ENCODE assay signal across 8 mouse cellular contexts in genomic region chr10:13090596-13091424, GRCm38 (mm10). TPM values are rescaled to one million over a fixed set of nuclear protein-coding genes. Genes with fewer than 3 reads are reported as not detected.
A peak's percentile ranks its signal among the peaks of the same experiment; 100 is the strongest.
DNase-seq lines count a peak whose midpoint lies in the region; ATAC-seq lines count a peak whose summit lies in the region.

No protein-coding gene starts in this region.

- intact Hi-C loops in gastrocnemius, postnatal 14 days (cut with DNase I; ENCODE audit: low total_unique reads): no loop called here
- intact Hi-C loops in left cerebral cortex, postnatal 10 days (cut with DNase I): no loop called here

- DNase-seq in adrenal gland, adult 2 months: peak; percentile 84
- DNase-seq in embryo, embryonic 10 days (ENCODE audit: low spot score): peak; percentile 83
- peak; percentile 84 for DNase-seq in gastrocnemius, postnatal 14 days
- peak; percentile 52 to 84 for DNase-seq in left cerebral cortex, postnatal 10 days (ENCODE audit: extremely low spot score in 1 of 2, low spot score in 2 of 2)
- DNase-seq in right cerebral cortex, postnatal 10 days (ENCODE audit: low spot score in 2 of 2): peak; percentile 86 to 88
- DNase-seq in urinary bladder, postnatal 25 days (ENCODE audit: low spot score): peak; percentile 69

- peak; percentile 69 for ATAC-seq in inflammation-experienced regulatory T-cells, adult 6 months
- ATAC-seq in megakaryocyte, adult 5-6 weeks (ENCODE audit: poor library complexity, severe bottlenecking): peak; percentile 49

RNA-seq across cellular contexts. Expression of gene Plagl1, which starts 30.5 kb away (rescaled TPM):
- 10 to 100 TPM in 1 of 2 experiments, 1 to 10 TPM in 1; 6.4 to 15.7 TPM for total RNA-seq in adrenal gland, adult 2 months (2021)
- polyA plus RNA-seq in adrenal gland, adult 2 months (2012; rRNA removed): 5.9 and 6.0 TPM in 2 replicates
- total RNA-seq in gastrocnemius, postnatal 14 days (2021): 10 to 100 TPM; 32.3 to 38.6 TPM
- 1 to 10 TPM in 2 of 3 experiments, under 1 TPM in 1; 0.25 to 2.8 (median 2.2) TPM for polyA plus RNA-seq in inflammation-experienced regulatory T-cells, adult 6 months (2017; shearing (Covaris generic))
- 10 to 100 TPM; 17.4 to 22.9 TPM for total RNA-seq in left cerebral cortex, postnatal 10 days (2021)
- 0.52 and 0.98 TPM in 2 replicates for total RNA-seq in megakaryocyte, adult 5-6 weeks (2015)
- 0.08 and 0.92 TPM in 2 replicates for total RNA-seq in megakaryocyte, adult 5-6 weeks (2017)

Comparison
In these comparisons a context has a peak if more than half of its experiments do, and no peak if none do; other contexts are left out.
1. Peak in every context shown above with its lines: DNase-seq and ATAC-seq.